Mouse (Mus musculus) bone marrow, adult 2 months (tissue): ENCODE results near the gene Retreg3.

ENCODE experiments used
- CTCF ChIP-seq: fragments of 200-500 bp; IDR thresholded peaks from 2 replicates; pipeline ENCODE4 v1.5.1; 2011; ENCODE audit warnings: low read length, control low read depth; ENCODE audit not compliant: control insufficient read depth, insufficient read depth
- POLR2A ChIP-seq: fragments of 200-500 bp; IDR thresholded peaks from 2 replicates; pipeline ENCODE4 v1.6.1; 2011; ENCODE audit warnings: low read depth, mild to moderate bottlenecking, control low read depth, low read length, borderline replicate concordance; ENCODE audit not compliant: control insufficient read depth

GRCm38 (mm10) chr11:101118105-101118504, 1.6 kb downstream of the Retreg3 start:
- TF ChIP-seq POLR2A (no peak), CTCF (no peak)
